Mouse (Mus musculus): ENCODE measurements around the gene Snd1. TPM values are rescaled to one million over a fixed set of nuclear protein-coding genes. Genes with fewer than 3 reads are reported as not detected.
A peak's percentile ranks its signal among the peaks of the same experiment; 100 is the strongest.

Snd1 gene
- polyA plus RNA-seq, 2 experiments = 31.5 to 43.2 TPM

- H3K4me3 ChIP-seq (ENCODE audit: insufficient read depth in 1 of 2, low read depth in 2 of 2, low read length in 2 of 2) = no peak overlapping the region
- whole genome bisulfite sequencing (ENCODE audit: insufficient replicate concordance) = 47% methylated on average over 5 of the region's 5 CpGs
Measured at GRCm38 (mm10) chr6:28896762-28897320, 421.9 kb downstream of the Snd1 start.

GRCm38 (mm10) chr6:28897326-28898085, 422.6 kb downstream of the Snd1 start:
- Histone ChIP-seq H3K9ac (replicated peaks) (no peak overlapping the region), H3K4me1 (replicated peaks; ENCODE audit: control insufficient read depth in 2 of 2, insufficient read depth in 2 of 2, low read length in 1 of 2) (no peaks in the 10 kb centered on the region), H3K27me3 (ENCODE audit: control insufficient read depth, insufficient read depth, low read length) (no peaks in the 10 kb centered on the region), H3K4me2 (ENCODE audit: low read depth) (no peak overlapping the region), H3K4me3 (ENCODE audit: insufficient read depth in 1 of 2, low read depth in 2 of 2, low read length in 2 of 2) (no peak overlapping the region), H3K27ac (no peak overlapping the region), H3K36me3 (replicated peaks; ENCODE audit: control insufficient read depth, insufficient read depth, low read depth) (no peaks in the 10 kb centered on the region), H3K9me3 (ENCODE audit: control insufficient read depth, low read length) (no peaks in the 10 kb centered on the region)
- 48% methylated on average over 11 of the region's 11 CpGs for WGBS (ENCODE audit: insufficient replicate concordance)
- TF ChIP-seq CTCF (IDR thresholded peaks at IDR 0.05; ENCODE audit: low read depth) (no peak), EP300 (IDR thresholded peaks at IDR 0.05; ENCODE audit: low read depth) (no peak)
- no peak for DNase-seq (ENCODE audit: low read depth in 3 of 3, low spot score in 3 of 3)
- ATAC-seq (ENCODE audit: insufficient read depth) = no peak

More at GRCm38 (mm10) chr6:28896762-28897320, 421.9 kb downstream of the Snd1 start:
- no peaks in the 10 kb centered on the region for H3K4me1 ChIP-seq (replicated peaks; ENCODE audit: control insufficient read depth in 2 of 2, insufficient read depth in 2 of 2, low read length in 1 of 2)
- no peak overlapping the region for H3K9ac ChIP-seq (replicated peaks)
- DNase-seq (ENCODE audit: low read depth in 3 of 3, low spot score in 3 of 3) (no peak), ATAC-seq (ENCODE audit: insufficient read depth) (no peak)
- H3K9me3 ChIP-seq (ENCODE audit: control insufficient read depth, low read length) = no peaks in the 10 kb centered on the region
- H3K4me2 ChIP-seq (ENCODE audit: low read depth) = no peak overlapping the region
- H3K27me3 ChIP-seq (ENCODE audit: control insufficient read depth, insufficient read depth, low read length) = no peaks in the 10 kb centered on the region
- TF ChIP-seq CTCF (IDR thresholded peaks at IDR 0.05; ENCODE audit: low read depth) (no peak), EP300 (IDR thresholded peaks at IDR 0.05; ENCODE audit: low read depth) (no peak)
- H3K27ac ChIP-seq = no peak overlapping the region
- no peaks in the 10 kb centered on the region for H3K36me3 ChIP-seq (replicated peaks; ENCODE audit: control insufficient read depth, insufficient read depth, low read depth)

- WGBS (ENCODE audit: insufficient replicate concordance) = 12% methylated on average over 10 of the region's 10 CpGs
- no peak overlapping the region for H3K27ac ChIP-seq
- DNase-seq (ENCODE audit: low read depth in 3 of 3, low spot score in 3 of 3) (peak in 2 of 3 experiments; percentile 9 to 17), ATAC-seq (ENCODE audit: insufficient read depth) (no peak)
- H3K27me3 ChIP-seq (ENCODE audit: control insufficient read depth, insufficient read depth, low read length) = no peaks in the 10 kb centered on the region
- H3K4me1 ChIP-seq (replicated peaks; ENCODE audit: control insufficient read depth in 2 of 2, insufficient read depth in 2 of 2, low read length in 1 of 2) = no peaks in the 10 kb centered on the region
- H3K4me2 ChIP-seq (ENCODE audit: low read depth) = no peak overlapping the region
- no peak overlapping the region for H3K4me3 ChIP-seq (ENCODE audit: insufficient read depth in 1 of 2, low read depth in 2 of 2, low read length in 2 of 2)
- no peaks in the 10 kb centered on the region for H3K36me3 ChIP-seq (replicated peaks; ENCODE audit: control insufficient read depth, insufficient read depth, low read depth)
- TF ChIP-seq CTCF (IDR thresholded peaks at IDR 0.05; ENCODE audit: low read depth) (peak; percentile 86), EP300 (IDR thresholded peaks at IDR 0.05; ENCODE audit: low read depth) (no peak)
- H3K9me3 ChIP-seq (ENCODE audit: control insufficient read depth, low read length) = no peaks in the 10 kb centered on the region
- H3K9ac ChIP-seq (replicated peaks) = no peak overlapping the region
Measured at GRCm38 (mm10) chr6:28898836-28899235, 423.9 kb downstream of the Snd1 start.

- Histone ChIP-seq H3K4me2 (ENCODE audit: low read depth) (no peak overlapping the region), H3K4me1 (replicated peaks; ENCODE audit: control insufficient read depth in 2 of 2, insufficient read depth in 2 of 2, low read length in 1 of 2) (no peaks in the 10 kb centered on the region), H3K9me3 (ENCODE audit: control insufficient read depth, low read length) (no peaks in the 10 kb centered on the region), H3K9ac (replicated peaks) (no peak overlapping the region), H3K4me3 (ENCODE audit: insufficient read depth in 1 of 2, low read depth in 2 of 2, low read length in 2 of 2) (no peak overlapping the region), H3K36me3 (replicated peaks; ENCODE audit: control insufficient read depth, insufficient read depth, low read depth) (no peaks in the 10 kb centered on the region), H3K27ac (no peak overlapping the region), H3K27me3 (ENCODE audit: control insufficient read depth, insufficient read depth, low read length) (no peaks in the 10 kb centered on the region)
- ATAC-seq (ENCODE audit: insufficient read depth) = no peak
- no peak for DNase-seq (ENCODE audit: low read depth in 3 of 3, low spot score in 3 of 3)
- TF ChIP-seq CTCF (IDR thresholded peaks at IDR 0.05; ENCODE audit: low read depth) (no peak), EP300 (IDR thresholded peaks at IDR 0.05; ENCODE audit: low read depth) (no peak)
- 44% methylated on average over 2 of the region's 2 CpGs for WGBS (ENCODE audit: insufficient replicate concordance)
Measured at GRCm38 (mm10) chr6:28902573-28902972, 427.6 kb downstream of the Snd1 start.

- no peak overlapping the region for H3K4me3 ChIP-seq (ENCODE audit: insufficient read depth in 1 of 2, low read depth in 2 of 2, low read length in 2 of 2)
- TF ChIP-seq CTCF (IDR thresholded peaks at IDR 0.05; ENCODE audit: low read depth) (peak; percentile 57), EP300 (IDR thresholded peaks at IDR 0.05; ENCODE audit: low read depth) (no peak)
- no peaks in the 10 kb centered on the region for H3K27me3 ChIP-seq (ENCODE audit: control insufficient read depth, insufficient read depth, low read length)
- H3K4me2 ChIP-seq (ENCODE audit: low read depth) = no peak overlapping the region
- no peak overlapping the region for H3K27ac ChIP-seq
- H3K4me1 ChIP-seq (replicated peaks; ENCODE audit: control insufficient read depth in 2 of 2, insufficient read depth in 2 of 2, low read length in 1 of 2) = no peaks in the 10 kb centered on the region
- no peaks in the 10 kb centered on the region for H3K9me3 ChIP-seq (ENCODE audit: control insufficient read depth, low read length)
- DNase-seq (ENCODE audit: low read depth in 3 of 3, low spot score in 3 of 3) = no peak
- no peak overlapping the region for H3K9ac ChIP-seq (replicated peaks)
- WGBS (ENCODE audit: insufficient replicate concordance) = 46% methylated on average over 4 of the region's 4 CpGs
- no peaks in the 10 kb centered on the region for H3K36me3 ChIP-seq (replicated peaks; ENCODE audit: control insufficient read depth, insufficient read depth, low read depth)
- no peak for ATAC-seq (ENCODE audit: insufficient read depth)
Measured at GRCm38 (mm10) chr6:28904417-28904816, 429.5 kb downstream of the Snd1 start.

All from liver, embryonic 14.5 days (tissue).